Mouse (Mus musculus) testis, adult 2 months (tissue): ENCODE data around the gene Lrrc75b.

Experiments used
- CTCF ChIP-seq: fragments of 200-500 bp; IDR thresholded peaks from 2 replicates; pipeline ENCODE4 v1.5.1; 2012; ENCODE audit warnings: low read depth, mild to moderate bottlenecking, inconsistent platforms, low read length, moderate library complexity; ENCODE audit not compliant: control insufficient read depth, insufficient read depth, insufficient replicate concordance
- POLR2A ChIP-seq: fragments of 200-500 bp; IDR thresholded peaks from 2 replicates; pipeline ENCODE4 v1.6.1; 2012; ENCODE audit warnings: low read depth, mild to moderate bottlenecking, inconsistent platforms, low read length, moderate library complexity; ENCODE audit not compliant: control insufficient read depth

GRCm38 (mm10) chr10:75555557-75555956 is 4.6 kb downstream of the Lrrc75b start:
- TF ChIP-seq CTCF (no peak), POLR2A (no peak)
